Mouse (Mus musculus): ENCODE measurements at regions not wholly inside any gene's neighbourhood (a gene's known extent, or its start where the extent isn't known, plus 50 kb on each side); places are given as distances from the start of the nearest gene placed in this dataset.

GRCm38 (mm10) chr10:8980568-8980967 lies 94.7 kb upstream of the Sash1 start:
- DNase-seq: no peak

DNA sequence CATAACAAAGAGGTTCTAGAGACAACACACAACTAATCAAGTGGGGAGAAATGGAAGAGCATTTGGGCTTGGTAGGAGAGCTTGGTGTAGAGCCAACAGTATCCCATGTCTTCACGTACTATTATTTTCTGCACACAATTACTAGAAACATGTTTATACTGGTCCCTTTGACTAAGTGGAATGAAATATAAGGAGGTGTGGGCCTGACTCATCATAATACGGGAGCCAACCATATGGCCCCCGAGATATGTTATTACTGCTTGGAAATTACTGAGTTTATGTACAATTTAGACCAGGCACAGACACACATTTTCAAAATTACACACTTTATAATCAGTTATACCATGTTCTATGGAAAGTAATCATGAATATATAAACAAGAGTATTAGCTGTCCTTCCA lies 92.7 kb upstream of the Sash1 start:
- DNase-seq: no peak

DNA sequence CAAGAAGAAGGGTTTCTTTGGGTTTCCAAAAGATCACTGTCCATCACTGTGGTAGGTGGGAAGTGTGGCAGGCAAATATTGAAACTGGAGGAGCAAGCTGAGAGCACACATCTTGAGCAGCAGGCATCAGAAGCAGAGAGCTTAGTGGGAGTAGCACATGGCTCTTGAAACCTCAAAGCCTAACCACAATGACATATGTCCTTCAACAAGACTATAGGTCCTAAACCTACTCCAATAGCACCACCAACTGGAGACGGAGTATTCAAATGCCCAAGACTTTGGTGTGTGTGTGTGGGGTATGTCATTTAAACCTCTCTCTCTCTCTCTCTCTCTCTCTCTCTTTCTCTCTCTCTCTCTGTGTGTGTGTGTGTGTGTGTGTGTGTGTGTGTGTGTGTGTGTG lies 88.1 kb upstream of the Sash1 start:
- peak; percentile 77 for DNase-seq

DNA sequence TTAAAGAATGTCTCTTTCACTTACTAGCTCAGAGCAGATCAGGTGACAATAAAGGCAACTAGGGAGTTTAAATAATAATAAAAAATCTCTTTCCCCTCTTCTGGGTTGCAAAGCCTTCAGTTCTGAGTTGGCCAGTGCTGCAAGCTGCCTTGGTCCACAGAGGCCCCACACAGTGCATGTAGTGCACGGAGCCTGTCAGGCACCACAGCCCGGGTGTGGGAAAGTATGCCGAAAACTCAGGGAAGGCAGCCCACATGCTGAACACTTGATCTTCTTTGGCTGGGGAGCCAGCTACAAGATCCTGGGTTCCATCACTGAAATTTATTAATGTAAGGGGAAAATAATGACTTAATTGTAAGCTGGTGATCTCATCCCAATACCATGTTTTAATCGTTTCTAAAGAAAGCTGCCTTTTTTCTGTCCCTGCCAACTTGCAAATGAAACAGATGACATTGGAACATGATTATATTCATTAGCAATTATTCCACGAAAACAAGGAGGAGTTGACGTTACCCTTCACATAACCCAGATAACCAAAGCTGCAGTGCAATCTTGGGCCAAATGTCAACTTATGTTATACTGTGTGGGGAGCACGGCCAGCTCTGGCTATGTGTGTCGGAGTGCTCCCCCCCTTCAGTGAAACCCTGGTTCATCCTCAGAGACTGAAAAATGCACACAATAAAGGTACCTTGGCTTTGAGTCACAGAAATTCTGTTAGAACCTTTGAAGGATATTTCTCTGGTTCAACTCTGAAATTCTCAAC lies 87.1 kb upstream of the Sash1 start:
- peak; percentile 82 for DNase-seq

DNA sequence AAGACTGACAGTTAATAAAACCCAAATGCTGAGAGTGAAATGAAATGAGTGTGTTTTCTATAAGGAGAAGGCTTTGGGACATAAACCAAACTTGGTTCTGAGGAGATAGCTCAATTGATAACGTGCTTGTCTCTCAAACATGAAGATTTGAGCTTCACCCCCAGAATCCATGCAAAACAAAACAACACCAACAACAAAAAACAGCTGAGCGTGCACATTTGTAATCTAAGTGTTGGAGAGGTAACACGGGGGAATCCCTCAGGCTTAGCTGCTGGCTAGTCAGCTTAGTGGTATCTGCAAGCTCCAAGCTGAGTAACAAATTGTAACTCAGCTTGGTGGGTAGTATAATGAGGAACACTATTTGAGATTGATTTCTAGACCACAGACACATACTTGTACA lies 84.9 kb upstream of the Sash1 start:
- DNase-seq: peak; percentile 3

DNA sequence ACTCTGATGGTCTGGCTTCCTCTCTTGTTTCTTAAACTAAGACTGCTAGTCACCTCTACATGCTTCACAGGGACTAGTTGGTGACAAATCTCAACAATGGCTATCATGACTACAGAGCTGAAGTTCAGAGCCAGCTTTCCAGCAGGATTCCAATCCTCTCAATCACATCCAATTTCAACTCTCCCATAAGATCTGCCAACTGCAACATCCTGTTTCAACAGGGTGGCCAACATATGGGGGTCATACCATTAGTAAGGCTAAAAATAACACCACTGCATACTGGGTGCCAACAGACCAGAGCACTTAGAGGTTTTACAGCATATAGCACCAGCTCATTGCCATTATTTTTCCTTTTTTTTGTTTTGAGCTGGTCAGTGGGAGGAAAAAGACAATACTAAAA lies 83.7 kb upstream of the Sash1 start:
- DNase-seq: peak; percentile 83

- peak; percentile 87 for DNase-seq
Measured at GRCm38 (mm10) chr10:8969016-8969415, 83.1 kb upstream of the Sash1 start.

- DNase-seq: peak; percentile 98
Measured at GRCm38 (mm10) chr10:8968276-8968923, 82.5 kb upstream of the Sash1 start.

- DNase-seq: peak; percentile 65
Measured at GRCm38 (mm10) chr10:8962921-8963320, 77.1 kb upstream of the Sash1 start.

DNA sequence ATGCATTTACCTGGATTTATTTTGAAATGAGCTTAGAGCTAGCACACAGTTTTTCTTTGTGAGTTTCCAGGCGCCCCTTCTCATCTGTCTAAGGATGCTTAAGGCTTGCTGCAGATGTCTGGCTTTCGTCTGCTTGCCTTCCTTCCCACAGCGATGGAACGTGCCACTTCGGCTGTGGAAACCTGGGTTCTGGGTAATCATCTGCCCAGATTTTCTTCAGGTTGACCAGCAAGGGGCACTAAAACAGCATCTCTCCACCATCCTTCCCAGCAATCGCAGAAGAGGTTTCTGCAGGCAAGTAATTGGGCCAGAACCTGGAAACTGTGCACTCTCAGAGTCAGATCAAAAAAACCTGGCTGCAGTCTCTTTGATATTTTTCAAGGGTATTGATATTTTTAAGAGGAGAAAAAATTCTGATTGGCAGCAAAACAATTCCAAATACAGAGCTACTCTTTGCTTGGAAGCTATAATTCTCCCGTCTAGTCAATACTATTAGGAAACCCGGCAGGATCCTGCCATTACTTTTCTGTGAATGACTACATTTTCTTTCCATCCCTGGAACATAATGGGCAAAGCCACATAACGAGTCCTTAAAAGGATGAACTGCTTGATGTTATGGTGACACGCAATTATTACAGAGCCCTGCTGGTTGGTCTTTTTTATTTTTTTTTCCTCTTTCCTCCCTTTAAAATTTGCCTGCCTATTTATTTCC lies 75.2 kb upstream of the Sash1 start:
- DNase-seq: peak; percentile 31

DNA sequence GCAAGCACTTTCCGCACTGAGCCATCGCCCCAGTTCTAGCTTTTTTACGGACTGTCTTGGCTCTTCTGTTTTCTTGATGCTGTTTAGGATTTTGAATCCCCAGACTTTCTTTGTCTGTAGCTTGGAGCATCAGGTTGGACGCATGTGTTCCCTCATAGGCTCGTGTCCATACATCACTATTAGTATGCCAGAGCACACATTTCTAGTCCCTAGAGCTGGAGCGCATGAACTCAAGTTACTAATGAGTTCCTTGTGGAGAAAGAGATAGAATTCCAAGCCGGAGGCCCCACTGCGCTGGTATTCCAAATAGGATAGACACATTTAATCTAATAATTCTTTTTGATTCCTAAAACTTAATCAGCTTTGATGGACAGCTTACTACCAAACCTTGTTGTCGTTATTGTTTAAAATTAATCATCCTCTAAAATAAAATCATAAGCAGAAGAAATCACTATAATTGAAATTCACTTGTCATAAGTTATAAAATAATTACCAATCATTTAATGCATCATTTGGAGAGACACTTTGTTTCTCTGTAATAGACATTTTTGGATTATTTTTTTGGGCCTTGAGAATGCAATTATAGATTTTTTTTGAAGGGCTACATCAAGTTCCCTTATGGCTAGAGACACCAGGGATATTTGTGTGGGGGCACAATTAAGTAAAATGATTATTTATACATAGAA lies 74.5 kb upstream of the Sash1 start:
- DNase-seq: no peak

GRCm38 (mm10) chr10:8955499-8956211 lies 69.8 kb upstream of the Sash1 start:
- peak; percentile 91 for DNase-seq

- no peak for DNase-seq
Measured at GRCm38 (mm10) chr10:8954003-8954402, 68.1 kb upstream of the Sash1 start.

DNA sequence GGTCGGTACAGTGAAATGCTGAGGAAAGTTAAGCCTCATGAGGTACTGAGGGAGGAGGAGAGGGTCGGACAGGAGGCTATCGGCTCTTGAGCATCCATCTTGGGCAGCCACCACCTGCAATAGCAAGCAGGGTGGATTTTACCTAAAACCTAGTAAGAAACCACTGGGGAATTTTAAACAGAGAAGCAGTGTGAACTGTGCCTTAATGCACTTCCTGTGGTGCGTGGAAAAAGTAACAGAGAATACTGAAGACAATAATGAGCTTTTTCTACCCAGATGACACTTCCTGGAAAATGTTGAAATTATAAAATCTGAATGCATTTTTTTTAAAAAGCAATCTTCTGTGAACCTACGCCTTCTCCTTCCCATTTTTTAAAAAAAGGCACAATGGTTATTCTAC lies 67.1 kb upstream of the Sash1 start:
- DNase-seq: no peak

DNA sequence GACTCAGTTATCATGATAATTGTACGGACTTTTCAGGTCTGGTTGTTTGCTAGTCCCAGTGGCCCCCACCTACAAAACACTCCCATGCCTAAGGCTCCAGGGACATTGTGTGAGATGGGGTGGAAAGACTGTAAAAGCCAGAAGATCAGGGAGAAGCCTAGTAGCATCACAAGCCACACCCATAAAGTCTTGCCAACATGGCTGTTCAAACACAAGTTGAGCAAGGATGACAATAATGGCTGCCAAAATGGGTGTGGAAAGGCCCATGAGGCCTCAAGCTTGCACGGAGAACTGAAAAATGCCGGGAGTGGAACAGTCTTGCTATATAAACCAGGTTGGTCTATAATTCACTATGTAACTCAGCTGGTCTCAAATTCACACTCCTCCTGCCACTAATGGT lies 66.1 kb upstream of the Sash1 start:
- DNase-seq: peak; percentile 94

GRCm38 (mm10) chr10:8951236-8951825 lies 65.5 kb upstream of the Sash1 start:
- DNase-seq: peak; percentile 92

- no peak for DNase-seq
Measured at GRCm38 (mm10) chr10:8948227-8948626, 62.4 kb upstream of the Sash1 start.

DNA sequence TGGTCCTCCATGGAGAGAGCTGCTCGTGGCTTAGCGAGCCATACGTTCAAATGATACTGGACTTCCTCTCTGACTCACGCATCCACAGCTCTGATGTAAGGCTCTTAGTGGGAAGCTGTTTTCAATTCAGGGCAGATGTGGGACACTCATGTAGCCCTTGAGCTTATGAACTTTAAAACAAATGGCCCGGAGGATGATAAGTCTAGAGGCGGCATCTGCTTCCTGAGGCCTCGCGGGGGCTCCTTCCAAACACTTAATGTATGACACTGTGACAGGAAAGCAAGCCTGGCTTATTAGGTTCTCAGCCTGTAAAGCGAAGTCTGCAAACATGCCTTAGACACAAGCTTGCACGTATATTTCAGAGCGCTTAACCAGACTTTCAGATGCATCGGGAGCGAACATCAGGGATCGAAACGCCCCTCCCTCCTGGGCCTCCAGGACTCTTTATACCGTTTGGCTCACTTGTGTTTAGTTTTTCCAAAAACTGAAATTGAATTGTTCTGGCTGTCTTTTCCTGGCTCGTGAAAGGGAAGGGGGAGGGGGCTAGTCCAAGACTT lies 59.4 kb upstream of the Sash1 start:
- DNase-seq: peak; percentile 90

- DNase-seq: no peak
Measured at GRCm38 (mm10) chr10:8944586-8944985, 58.7 kb upstream of the Sash1 start.

DNA sequence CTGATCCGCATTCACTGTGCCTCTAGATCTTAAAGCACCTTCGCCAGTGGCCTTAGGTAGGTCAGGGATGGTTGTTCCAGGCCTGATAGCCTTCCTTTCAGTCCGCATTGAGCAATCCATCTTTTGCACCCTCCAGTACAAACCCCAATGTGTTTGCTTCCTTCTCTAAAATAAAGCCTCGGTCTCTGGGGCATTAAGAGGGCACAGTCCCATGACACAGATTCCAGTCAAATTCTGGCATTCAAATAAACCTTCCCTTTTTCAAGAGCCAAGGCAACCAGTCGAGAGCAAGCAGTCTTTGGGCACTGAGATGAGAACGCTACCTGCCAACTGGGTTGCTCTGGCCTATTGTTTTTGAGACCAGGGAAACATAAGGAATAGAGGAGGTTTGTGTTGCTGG lies 57.8 kb upstream of the Sash1 start:
- no peak for DNase-seq

GRCm38 (mm10) chr10:8942967-8943471 lies 57.1 kb upstream of the Sash1 start:
- no peak for DNase-seq

GRCm38 (mm10) chr10:8936369-8936768 lies 50.5 kb upstream of the Sash1 start:
- DNase-seq: peak; percentile 96

All from heart, adult 11 months (tissue).